Mouse (Mus musculus) telencephalon, adult 2 months (tissue): ENCODE measurements at regions not wholly inside any gene's neighbourhood (a gene's known extent, or its start where the extent isn't known, plus 50 kb on each side); places are given as distances from the start of the nearest gene placed in this dataset.

Source experiments
- DNase-seq: peaks from one replicate; pipeline ENCODE4 v3.0.0-alpha.2; 2011; ENCODE audit warnings: low read depth, low spot score

- no peak for DNase-seq
Measured at GRCm38 (mm10) chr9:16994169-16994568, 493.1 kb upstream of the Fat3 start.

- peak; percentile 1 for DNase-seq
Measured at GRCm38 (mm10) chr9:16988114-16988513, 487.0 kb upstream of the Fat3 start.

- no peak for DNase-seq
Measured at GRCm38 (mm10) chr9:16977321-16977720, 476.2 kb upstream of the Fat3 start.

- no peak for DNase-seq
Measured at GRCm38 (mm10) chr9:16970373-16970772, 469.3 kb upstream of the Fat3 start.

- DNase-seq: no peak
Measured at GRCm38 (mm10) chr9:16933602-16934001, 432.5 kb upstream of the Fat3 start.

- peak; percentile 70 for DNase-seq
Measured at GRCm38 (mm10) chr9:16931586-16931985, 430.5 kb upstream of the Fat3 start.

GRCm38 (mm10) chr9:16926315-16926984 is 425.4 kb upstream of the Fat3 start:
- no peak for DNase-seq

- no peak for DNase-seq
Measured at GRCm38 (mm10) chr9:16925279-16925678, 424.2 kb upstream of the Fat3 start.

GRCm38 (mm10) chr9:16906155-16906554 is 405.1 kb upstream of the Fat3 start:
- DNase-seq: no peak

GRCm38 (mm10) chr9:16899060-16899459 is 398.0 kb upstream of the Fat3 start:
- DNase-seq: no peak

GRCm38 (mm10) chr9:16852458-16853026 is 351.5 kb upstream of the Fat3 start:
- DNase-seq: no peak

GRCm38 (mm10) chr9:16808494-16808893 is 307.4 kb upstream of the Fat3 start:
- DNase-seq: peak; percentile 10

- DNase-seq: no peak
Measured at GRCm38 (mm10) chr9:16772867-16773266, 271.8 kb upstream of the Fat3 start.

- peak; percentile 29 for DNase-seq
Measured at GRCm38 (mm10) chr9:16727653-16728052, 226.6 kb upstream of the Fat3 start.

- no peak for DNase-seq
Measured at GRCm38 (mm10) chr9:16702431-16702830, 201.3 kb upstream of the Fat3 start.

- DNase-seq: no peak
Measured at GRCm38 (mm10) chr9:16661527-16661926, 160.4 kb upstream of the Fat3 start.

GRCm38 (mm10) chr9:16660940-16661339 is 159.9 kb upstream of the Fat3 start:
- no peak for DNase-seq
